ENCODE assay signal across 10 mouse cellular contexts in genomic region chr6:87790779-87791480, GRCm38 (mm10). TPM values are rescaled to one million over a fixed set of nuclear protein-coding genes. Genes with fewer than 3 reads are reported as not detected.
DNase-seq lines count a peak whose midpoint lies in the region; ATAC-seq lines count a peak whose summit lies in the region.
"Had no signal": no experiment of that assay in that cellular context is flagged by ENCODE, and none has a peak within 500 bp of the region (broad histone marks: within the 10 kb centered on the region; RNA-seq: fewer than 3 reads in every experiment).

No protein-coding gene starts in this region.

- WGBS in kidney, embryonic 15.5 days, result 68% methylated on average over 7 of the region's 7 CpGs
- 21% methylated on average over 7 of the region's 7 CpGs for WGBS in liver, embryonic 15.5 days (ENCODE audit: insufficient replicate concordance)
- WGBS in stomach, embryonic 15.5 days, result 54% methylated on average over 7 of the region's 7 CpGs

- no peak overlapping the region for H3K4me2 ChIP-seq in kidney, embryonic 15.5 days
- H3K4me2 ChIP-seq in liver, embryonic 15.5 days, result peak overlapping the region; percentile 65
- no peak overlapping the region for H3K4me2 ChIP-seq in stomach, embryonic 15.5 days
- H3K4me2 ChIP-seq: heart, embryonic 15.5 days; limb, embryonic 13.5 days had no signal

- no peaks in the 10 kb centered on the region for H3K27me3 ChIP-seq in kidney, embryonic 15.5 days
- H3K27me3 ChIP-seq in liver, embryonic 15.5 days, result no peaks in the 10 kb centered on the region
- no peaks in the 10 kb centered on the region for H3K27me3 ChIP-seq in stomach, embryonic 15.5 days (replicated peaks)
- H3K27me3 ChIP-seq: heart, embryonic 15.5 days; limb, embryonic 13.5 days had no signal

- peak; percentile 36 for DNase-seq in kidney, adult 11 months
- DNase-seq in left cerebral cortex, adult 8-10 months (ENCODE audit: low spot score in 2 of 2), result no peak
- DNase-seq in embryo, embryonic 11 days, result no peak
- DNase-seq in adrenal gland, postnatal 25 days, result no peak

- no peak overlapping the region for H3K4me3 ChIP-seq in kidney, embryonic 15.5 days (replicated peaks)
- peak overlapping the region; percentile 25 for H3K4me3 ChIP-seq in liver, embryonic 15.5 days (replicated peaks)
- no peak overlapping the region for H3K4me3 ChIP-seq in stomach, embryonic 15.5 days (replicated peaks)
- H3K4me3 ChIP-seq: heart, embryonic 15.5 days; limb, embryonic 13.5 days had no signal

- H3K36me3 ChIP-seq in kidney, embryonic 15.5 days, result peaks cover 21% of the 10 kb centered on the region
- H3K36me3 ChIP-seq in liver, embryonic 15.5 days (replicated peaks), result peaks cover 78% of the 10 kb centered on the region
- H3K36me3 ChIP-seq in stomach, embryonic 15.5 days, result peaks cover 10% of the 10 kb centered on the region; the same call in 1 of the 2 replicates

- ATAC-seq in kidney, embryonic 15.5 days (replicated peaks; ENCODE audit: low FRiP score), result no peak; the same call in 1 of the 2 replicates
- peak; percentile 38 for ATAC-seq in granulocyte monocyte progenitor cell, adult 5-6 weeks (replicated peaks; ENCODE audit: poor library complexity, severe bottlenecking)
- peak; percentile 92 for ATAC-seq in liver, embryonic 15.5 days (ENCODE audit: insufficient read depth)
- peak; percentile 79 for ATAC-seq in stomach, embryonic 15.5 days (ENCODE audit: insufficient read depth, low FRiP score, low read depth)

- no peak overlapping the region for H3K27ac ChIP-seq in kidney, embryonic 15.5 days
- H3K27ac ChIP-seq in liver, embryonic 15.5 days (replicated peaks), result peak overlapping the region; percentile 96
- peak overlapping the region; percentile 33; the same call in 1 of the 2 replicates for H3K27ac ChIP-seq in stomach, embryonic 15.5 days
- H3K27ac ChIP-seq: heart, embryonic 15.5 days; limb, embryonic 13.5 days had no signal

- peaks cover 21% of the 10 kb centered on the region for H3K4me1 ChIP-seq in kidney, embryonic 15.5 days
- H3K4me1 ChIP-seq in liver, embryonic 15.5 days (replicated peaks), result peaks cover 82% of the 10 kb centered on the region
- peaks cover 17% of the 10 kb centered on the region for H3K4me1 ChIP-seq in stomach, embryonic 15.5 days

- no peaks in the 10 kb centered on the region for H3K9me3 ChIP-seq in kidney, embryonic 15.5 days (replicated peaks)
- no peaks in the 10 kb centered on the region for H3K9me3 ChIP-seq in liver, embryonic 15.5 days (replicated peaks)
- H3K9me3 ChIP-seq in stomach, embryonic 15.5 days, result no peaks in the 10 kb centered on the region
- H3K9me3 ChIP-seq: heart, embryonic 15.5 days; limb, embryonic 13.5 days had no signal

- H3K9ac ChIP-seq in kidney, embryonic 15.5 days, result no peak overlapping the region
- H3K9ac ChIP-seq in liver, embryonic 15.5 days, result peak overlapping the region; percentile 54
- no peak overlapping the region for H3K9ac ChIP-seq in stomach, embryonic 15.5 days
- H3K9ac ChIP-seq: heart, embryonic 15.5 days; limb, embryonic 13.5 days had no signal

RNA-seq across cellular contexts. Expression of gene Gp9, which starts 13.1 kb away (rescaled TPM):
- 1.9 and 2.0 TPM in 2 replicates for polyA plus RNA-seq in kidney, embryonic 15.5 days (2015; fragmentation: Nextera tagmentation; extraction: Ambion mirVana)
- 0.88 TPM in 1 of 2 replicates, not detected in the other for total RNA-seq in granulocyte monocyte progenitor cell, adult 5-6 weeks (2014; fragmentation: Nextera tagmentation)
- 0.30 TPM in 1 of 2 replicates, not detected in the other for total RNA-seq in granulocyte monocyte progenitor cell, adult 5-6 weeks (2017)
- 26.8 and 29.9 TPM in 2 replicates for polyA plus RNA-seq in liver, embryonic 15.5 days (2015; fragmentation: Nextera tagmentation; extraction: Ambion mirVana)
- 1.7 and 2.4 TPM in 2 replicates for polyA plus RNA-seq in stomach, embryonic 15.5 days (2015; fragmentation: Nextera tagmentation; extraction: Ambion mirVana)
- 1 to 10 TPM in 3 of 4 experiments, under 1 TPM in 1; 0.72 to 1.4 (median 1.1) TPM for total RNA-seq in left cerebral cortex, adult 8-10 months (2022)
- total RNA-seq in adrenal gland, postnatal 25 days (2021), result not detected in 2 replicates

RNA-seq across cellular contexts. Expression of gene Rab43, which starts 21.0 kb away (rescaled TPM):
- polyA plus RNA-seq in kidney, embryonic 15.5 days (2015; fragmentation: Nextera tagmentation; extraction: Ambion mirVana), result 12.6 and 12.7 TPM in 2 replicates
- total RNA-seq in granulocyte monocyte progenitor cell, adult 5-6 weeks (2014; fragmentation: Nextera tagmentation), result 18.8 and 36.7 TPM in 2 replicates
- total RNA-seq in granulocyte monocyte progenitor cell, adult 5-6 weeks (2017), result 4.2 and 6.4 TPM in 2 replicates
- polyA plus RNA-seq in liver, embryonic 15.5 days (2015; fragmentation: Nextera tagmentation; extraction: Ambion mirVana), result 33.2 and 44.8 TPM in 2 replicates
- 11.9 and 12.4 TPM in 2 replicates for polyA plus RNA-seq in stomach, embryonic 15.5 days (2015; fragmentation: Nextera tagmentation; extraction: Ambion mirVana)
- 10 to 100 TPM; 14.4 to 22.1 (median 16.7) TPM for total RNA-seq in left cerebral cortex, adult 8-10 months (2022)
- 21.8 and 34.9 TPM in 2 replicates for total RNA-seq in adrenal gland, postnatal 25 days (2021)

RNA-seq across cellular contexts. Expression of gene Gm45140, which starts 44.7 kb away (rescaled TPM):
- 2.3 and 3.9 TPM in 2 replicates for polyA plus RNA-seq in kidney, embryonic 15.5 days (2015; fragmentation: Nextera tagmentation; extraction: Ambion mirVana)
- 2.2 and 5.6 TPM in 2 replicates for total RNA-seq in granulocyte monocyte progenitor cell, adult 5-6 weeks (2014; fragmentation: Nextera tagmentation)
- total RNA-seq in granulocyte monocyte progenitor cell, adult 5-6 weeks (2017), result 11.6 and 14.3 TPM in 2 replicates
- 3.0 and 4.1 TPM in 2 replicates for polyA plus RNA-seq in liver, embryonic 15.5 days (2015; fragmentation: Nextera tagmentation; extraction: Ambion mirVana)
- polyA plus RNA-seq in stomach, embryonic 15.5 days (2015; fragmentation: Nextera tagmentation; extraction: Ambion mirVana), result 4.2 and 4.7 TPM in 2 replicates
- 1 to 10 TPM; 2.2 to 5.0 (median 2.8) TPM for total RNA-seq in left cerebral cortex, adult 8-10 months (2022)
- total RNA-seq in adrenal gland, postnatal 25 days (2021), result 5.1 and 6.2 TPM in 2 replicates

RNA-seq across cellular contexts. Expression of gene Isy1, which starts 47.7 kb away (rescaled TPM):
- polyA plus RNA-seq in kidney, embryonic 15.5 days (2015; fragmentation: Nextera tagmentation; extraction: Ambion mirVana), result 57.3 and 62.9 TPM in 2 replicates
- 58.9 and 61.0 TPM in 2 replicates for total RNA-seq in granulocyte monocyte progenitor cell, adult 5-6 weeks (2014; fragmentation: Nextera tagmentation)
- total RNA-seq in granulocyte monocyte progenitor cell, adult 5-6 weeks (2017), result 108 and 127 TPM in 2 replicates
- 21.7 and 24.1 TPM in 2 replicates for polyA plus RNA-seq in liver, embryonic 15.5 days (2015; fragmentation: Nextera tagmentation; extraction: Ambion mirVana)
- polyA plus RNA-seq in stomach, embryonic 15.5 days (2015; fragmentation: Nextera tagmentation; extraction: Ambion mirVana), result 39.0 and 53.4 TPM in 2 replicates
- 10 to 100 TPM; 27.5 to 30.6 (median 28.5) TPM for total RNA-seq in left cerebral cortex, adult 8-10 months (2022)
- total RNA-seq in adrenal gland, postnatal 25 days (2021), result 24.8 and 36.1 TPM in 2 replicates

RNA-seq across cellular contexts. Expression of gene Cnbp, which starts 60.0 kb away (rescaled TPM):
- polyA plus RNA-seq in kidney, embryonic 15.5 days (2015; fragmentation: Nextera tagmentation; extraction: Ambion mirVana), result 1,107 and 1,171 TPM in 2 replicates
- total RNA-seq in granulocyte monocyte progenitor cell, adult 5-6 weeks (2014; fragmentation: Nextera tagmentation), result 481 and 528 TPM in 2 replicates
- 1,031 and 1,136 TPM in 2 replicates for total RNA-seq in granulocyte monocyte progenitor cell, adult 5-6 weeks (2017)
- polyA plus RNA-seq in liver, embryonic 15.5 days (2015; fragmentation: Nextera tagmentation; extraction: Ambion mirVana), result 526 and 529 TPM in 2 replicates
- 975 and 1,053 TPM in 2 replicates for polyA plus RNA-seq in stomach, embryonic 15.5 days (2015; fragmentation: Nextera tagmentation; extraction: Ambion mirVana)
- 100 to 1,000 TPM; 280 to 313 (median 302) TPM for total RNA-seq in left cerebral cortex, adult 8-10 months (2022)
- total RNA-seq in adrenal gland, postnatal 25 days (2021), result 346 and 405 TPM in 2 replicates
